Mouse (Mus musculus) heart, embryonic 11.5 days (tissue): ENCODE results near the gene Idua. TPM values are rescaled to one million over a fixed set of nuclear protein-coding genes. Genes with fewer than 3 reads are reported as not detected.

Experiments used
- polyA plus RNA-seq: library from polyadenylated mRNA; unstranded; fragments of >200 nt; fragmentation: Nextera tagmentation; extraction: Ambion mirVana; gene quantifications from 2 replicates; pipeline ENCODE4 v1.2.1, GENCODE M21; 2014

Gene Idua
- polyA plus RNA-seq, 1 experiment from 2014 or later: 14.4 TPM

Other genes with a start within 250 kb of the Idua start
- 756 and 781 TPM in 2 replicates for gene Atp5k, start 225.9 kb upstream of the Idua start, polyA plus RNA-seq
- 0.08 and 0.27 TPM in 2 replicates for gene Mfsd7a, start 211.4 kb upstream of the Idua start, polyA plus RNA-seq
- 24.4 and 24.6 TPM in 2 replicates for gene Pcgf3, start 199.1 kb upstream of the Idua start, polyA plus RNA-seq
- 0.59 and 0.93 TPM in 2 replicates for gene Cplx1, start 110.3 kb upstream of the Idua start, polyA plus RNA-seq
- gene Gak, start 30.6 kb upstream of the Idua start, polyA plus RNA-seq: 29.4 and 32.1 TPM in 2 replicates
- 20.0 and 22.2 TPM in 2 replicates for gene Tmem175, start 30.6 kb upstream of the Idua start, polyA plus RNA-seq
- gene Dgkq, start 9.3 kb downstream of the Idua start, polyA plus RNA-seq: 5.6 and 6.3 TPM in 2 replicates
- gene Slc26a1, start 15.2 kb downstream of the Idua start, polyA plus RNA-seq: 0.70 and 1.2 TPM in 2 replicates
- 28.0 and 31.7 TPM in 2 replicates for gene Fgfrl1, start 32.1 kb downstream of the Idua start, polyA plus RNA-seq
- 2.9 and 4.1 TPM in 2 replicates for gene Rnf212, start 114.7 kb downstream of the Idua start, polyA plus RNA-seq
- not detected in 2 replicates for gene Tmed11, start 135.0 kb downstream of the Idua start, polyA plus RNA-seq
- gene Vmn2r8, start 148.5 kb downstream of the Idua start, polyA plus RNA-seq: not detected in 2 replicates
- gene Vmn2r9, start 192.3 kb downstream of the Idua start, polyA plus RNA-seq: not detected in 2 replicates